Mouse (Mus musculus) erythroid progenitor cell, adult 5-6 weeks (primary cell): Measurements from ENCODE around the gene Rrp36. TPM values are rescaled to one million over a fixed set of nuclear protein-coding genes. Genes with fewer than 3 reads are reported as not detected.

Source experiments
- ATAC-seq: replicated peaks from 2 replicates; pipeline ENCODE4 v1.8.0; 2016; ENCODE audit warnings: moderate number of reproducible peaks, mild to moderate bottlenecking, moderate TSS enrichment, inconsistent platforms; ENCODE audit not compliant: poor library complexity, low FRiP score, severe bottlenecking
- total RNA-seq, 2 experiments: library from RNA; stranded (forward) in 1 of 2; stranded (reverse) in 1 of 2; fragments of 150-400 nt in 1 of 2; fragments of 186-747, 209-891 nt in 1 of 2; gene quantifications; 2 replicates each; pipeline versions ENCODE4 v1.2.3 to v1.2.4; 2015 to 2017; ENCODE audit warnings: low replicate concordance in 2 of 2

The Rrp36 gene
- total RNA-seq (2015; ENCODE audit: low replicate concordance) (2.5 TPM in 1 of 2 replicates, not detected in the other), total RNA-seq (2017; ENCODE audit: low replicate concordance) (8.6 and 23.7 TPM in 2 replicates)

DNA sequence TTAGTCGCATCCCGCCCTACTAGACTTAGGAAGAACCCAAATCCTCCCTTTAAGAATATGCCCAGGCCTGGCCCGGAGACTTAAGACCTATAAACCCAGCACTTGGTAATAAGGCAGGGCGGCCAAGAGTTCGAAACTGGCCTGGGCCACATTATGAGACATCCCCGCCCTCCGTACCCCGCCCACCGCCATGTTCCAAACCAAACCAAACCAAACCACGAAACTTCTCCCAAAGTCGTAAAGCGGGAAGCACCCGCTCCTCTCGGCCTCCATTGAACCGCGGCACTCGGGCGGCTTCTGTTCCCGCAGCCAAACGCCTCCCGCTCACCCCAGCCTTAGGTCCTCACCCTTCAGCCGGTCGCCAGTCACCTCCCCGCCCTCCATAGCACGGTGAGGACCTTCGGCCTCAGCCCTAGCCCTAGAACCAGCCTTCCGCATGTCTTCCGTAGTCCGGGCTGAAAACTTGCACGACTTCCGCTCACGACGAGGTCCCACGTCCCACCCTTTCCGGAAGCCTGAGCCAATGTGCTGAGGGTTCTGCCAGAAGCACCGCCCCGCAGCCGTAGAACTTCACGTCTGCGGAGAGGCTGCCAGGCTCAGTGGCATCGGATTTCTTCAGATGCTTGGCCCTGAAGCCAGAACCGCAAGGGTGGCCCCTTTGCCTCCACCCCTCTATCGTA is at the start of gene Rrp36:
Gene Rrp36 (minus strand): TSS at position 503 of the 680 bp plus-strand sequence.
- ATAC-seq: peak; percentile 98

DNA sequence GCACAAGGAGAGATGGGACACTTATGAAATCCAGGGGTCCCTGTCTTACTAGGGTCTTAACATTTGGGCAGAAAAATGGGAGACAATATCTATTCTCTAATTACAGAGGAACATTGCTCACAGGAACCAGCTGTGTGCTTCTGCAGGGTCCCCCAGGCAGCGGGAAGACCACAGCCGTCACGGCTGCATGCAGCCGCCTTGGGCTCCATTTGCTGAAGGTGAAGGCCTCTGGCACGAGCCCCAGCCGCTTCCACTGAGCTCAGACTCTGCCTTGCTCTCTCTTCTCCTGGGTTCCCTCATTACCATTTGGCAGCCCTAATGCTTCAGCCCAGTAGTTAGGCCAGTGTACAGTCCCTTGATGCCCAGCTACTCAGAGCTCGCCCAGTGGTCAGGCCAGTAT is 46.9 kb upstream of the Rrp36 start:
- no peak for ATAC-seq

DNA sequence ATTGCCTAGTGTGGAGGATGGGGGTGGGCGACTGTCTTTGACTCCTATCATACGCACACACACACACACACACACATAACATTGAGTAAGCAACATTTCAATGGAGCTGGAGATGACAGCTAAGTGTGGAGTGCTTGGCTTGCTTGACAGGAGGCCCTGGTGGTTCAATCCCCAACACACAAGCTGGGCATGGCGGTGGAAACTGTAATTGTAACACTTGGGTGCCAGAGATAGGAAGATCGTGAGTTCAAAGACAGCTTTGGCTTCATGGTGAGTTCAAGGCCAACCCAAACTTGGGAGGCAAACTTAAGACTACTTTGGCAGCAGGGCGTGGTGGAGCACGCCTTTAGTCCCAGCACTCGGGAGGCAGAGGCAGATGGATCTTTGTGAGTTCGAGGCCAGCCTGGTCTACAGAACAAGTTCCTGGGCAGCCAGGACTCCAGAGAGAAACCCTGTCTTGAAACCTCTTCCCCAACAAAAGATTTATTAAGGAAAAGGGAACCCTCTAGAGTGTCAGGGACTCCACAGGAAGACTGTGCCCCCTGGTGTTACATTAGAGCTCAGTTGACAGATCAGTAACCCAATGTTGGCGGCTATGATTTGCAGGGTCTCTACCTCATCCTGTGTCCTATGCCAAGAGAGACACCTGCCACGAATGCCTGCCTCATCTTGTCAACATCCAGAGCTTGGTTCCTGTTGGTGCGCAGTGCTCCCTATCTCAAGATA is 40.8 kb upstream of the Rrp36 start:
- ATAC-seq: no peak

DNA sequence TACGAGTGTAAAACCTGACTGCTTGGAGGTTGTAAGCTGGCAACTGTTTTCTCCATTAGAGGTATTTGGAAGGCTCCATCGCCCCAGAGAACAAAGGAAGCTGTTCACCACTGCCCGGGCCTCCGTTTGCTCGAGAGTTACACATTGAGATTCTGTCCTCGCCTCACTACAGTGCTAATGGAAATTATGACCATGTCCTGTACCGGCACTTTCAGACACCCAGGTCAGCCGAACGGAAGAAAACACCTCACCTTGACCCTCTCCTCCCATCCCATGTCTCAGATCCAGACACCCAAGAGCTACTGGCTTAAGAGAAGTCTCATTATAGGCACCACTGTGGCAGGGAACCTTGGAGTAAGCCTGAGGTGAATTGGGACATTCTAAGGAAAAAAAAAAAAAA is 39.7 kb upstream of the Rrp36 start:
- no peak for ATAC-seq

DNA sequence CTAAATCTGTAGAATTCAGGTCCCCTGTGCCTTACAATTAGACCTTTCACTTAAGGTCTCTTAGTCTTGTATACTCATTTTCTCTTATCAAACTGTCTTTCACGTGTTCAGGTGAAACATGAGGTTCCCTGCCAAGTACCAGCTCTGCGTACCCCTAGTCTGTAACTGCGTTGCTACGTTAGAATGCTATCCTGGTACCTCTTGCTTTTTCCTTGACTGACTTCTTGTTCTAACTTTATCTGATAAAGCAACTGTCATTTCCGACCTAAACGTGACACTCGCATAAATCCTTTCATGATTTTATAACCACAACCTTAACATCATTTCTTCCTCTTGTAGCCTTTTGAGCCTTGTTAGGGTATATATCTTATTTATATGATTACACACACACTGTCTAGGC is 38.3 kb upstream of the Rrp36 start:
- no peak for ATAC-seq

DNA sequence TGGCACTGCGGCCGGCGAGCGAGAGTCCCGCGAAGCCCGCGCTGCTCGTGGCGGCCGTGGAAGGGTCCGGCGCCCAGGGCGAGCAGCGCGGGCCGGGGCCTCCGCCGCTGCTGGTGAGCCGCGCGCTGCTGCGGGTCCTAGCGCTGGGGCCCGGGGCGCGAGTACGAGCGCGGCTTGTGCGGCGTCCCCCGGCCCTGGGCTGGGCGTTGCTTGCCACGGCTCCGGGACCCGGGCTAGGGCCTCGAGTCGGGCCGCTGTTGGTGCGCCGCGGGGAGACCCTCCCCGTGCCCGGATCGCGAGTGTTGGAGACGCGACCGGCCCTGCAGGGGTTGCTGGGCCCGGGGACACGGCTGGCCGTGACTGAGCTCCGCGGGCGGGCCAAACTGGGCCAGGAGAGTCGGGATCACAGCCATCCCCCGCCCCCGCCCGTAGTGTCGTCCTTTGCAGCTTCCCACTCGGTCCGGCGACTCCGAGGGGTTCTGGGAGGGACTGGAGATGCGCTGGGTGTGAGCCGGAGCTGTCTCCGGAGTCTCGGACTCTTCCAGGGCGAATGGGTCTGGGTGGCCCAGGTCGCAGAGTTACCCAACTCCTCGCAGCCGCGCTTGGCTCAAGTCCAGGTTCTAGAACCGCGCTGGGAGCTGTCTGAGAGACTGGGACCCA is 37.6 kb upstream of the Rrp36 start:
- ATAC-seq: 0 out of 2 replicates have a peak, but pooled peaks have one; percentile 41

DNA sequence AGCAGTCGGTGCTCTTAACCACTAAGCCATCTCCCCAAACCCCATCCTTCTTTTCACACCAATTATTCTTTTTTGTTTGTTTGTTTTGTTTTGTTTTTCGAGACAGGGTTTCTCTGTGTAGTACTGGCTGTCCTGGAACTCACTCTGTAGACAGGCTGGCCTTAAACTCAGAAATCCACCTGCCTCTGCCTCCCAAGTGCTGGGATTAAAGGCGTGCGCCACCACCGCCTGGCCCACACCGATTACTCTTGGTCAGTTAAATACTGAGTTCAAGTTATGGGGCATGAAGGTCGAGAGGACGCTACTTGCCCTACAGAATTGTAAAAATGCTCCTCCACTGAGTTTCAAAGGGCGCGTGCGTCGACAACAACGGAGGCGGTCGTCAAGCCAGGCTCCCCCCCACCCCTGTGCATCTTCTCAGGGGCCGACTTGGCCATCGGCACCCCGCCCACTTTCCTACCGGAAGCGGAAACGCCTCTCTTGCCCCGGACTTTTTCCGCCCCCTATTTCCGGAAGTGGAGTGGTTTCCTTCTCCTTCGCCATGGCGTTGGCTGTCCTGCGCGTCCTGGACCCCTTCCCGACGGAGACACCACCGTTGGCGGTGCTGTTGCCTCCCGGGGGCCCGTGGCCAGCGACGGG is 36.9 kb upstream of the Rrp36 start, which contains the start of gene Pex6:
Gene Pex6 (plus strand): TSS at position 505 of the 639 bp plus-strand sequence.
- peak; percentile 97 for ATAC-seq

DNA sequence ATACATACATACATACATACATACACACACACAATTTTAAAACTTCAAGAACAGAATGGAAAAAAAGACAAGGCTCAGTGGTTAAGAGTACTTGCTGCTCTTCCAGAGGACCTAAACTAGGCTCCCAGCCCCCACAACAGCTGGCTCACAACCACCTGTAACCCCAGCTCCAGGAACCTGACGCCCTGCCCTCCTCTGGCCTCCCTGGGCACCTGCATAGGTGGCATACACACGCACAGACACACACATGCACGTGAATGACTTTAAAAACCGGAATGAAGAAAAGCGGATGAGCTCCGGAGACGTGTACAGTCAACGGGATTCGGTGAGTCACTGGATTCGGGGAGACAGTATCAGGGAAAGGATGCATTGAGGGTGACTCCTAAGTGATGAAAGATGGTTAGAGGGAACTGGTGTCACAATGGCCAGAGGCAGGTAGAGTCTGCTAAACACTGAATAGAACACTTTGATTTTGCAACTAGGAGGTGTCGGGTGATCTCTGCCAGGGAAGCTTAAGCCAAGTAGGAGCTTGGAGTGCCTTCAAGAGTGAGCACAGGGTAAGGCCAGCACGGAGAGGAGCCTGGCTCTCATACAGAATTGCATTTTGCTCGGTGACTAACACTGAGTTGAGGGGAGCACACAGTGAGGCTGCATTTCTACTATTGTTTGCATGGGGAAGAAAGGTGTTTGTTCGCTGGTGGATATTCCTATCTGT is 32.4 kb upstream of the Rrp36 start:
- no peak for ATAC-seq

DNA sequence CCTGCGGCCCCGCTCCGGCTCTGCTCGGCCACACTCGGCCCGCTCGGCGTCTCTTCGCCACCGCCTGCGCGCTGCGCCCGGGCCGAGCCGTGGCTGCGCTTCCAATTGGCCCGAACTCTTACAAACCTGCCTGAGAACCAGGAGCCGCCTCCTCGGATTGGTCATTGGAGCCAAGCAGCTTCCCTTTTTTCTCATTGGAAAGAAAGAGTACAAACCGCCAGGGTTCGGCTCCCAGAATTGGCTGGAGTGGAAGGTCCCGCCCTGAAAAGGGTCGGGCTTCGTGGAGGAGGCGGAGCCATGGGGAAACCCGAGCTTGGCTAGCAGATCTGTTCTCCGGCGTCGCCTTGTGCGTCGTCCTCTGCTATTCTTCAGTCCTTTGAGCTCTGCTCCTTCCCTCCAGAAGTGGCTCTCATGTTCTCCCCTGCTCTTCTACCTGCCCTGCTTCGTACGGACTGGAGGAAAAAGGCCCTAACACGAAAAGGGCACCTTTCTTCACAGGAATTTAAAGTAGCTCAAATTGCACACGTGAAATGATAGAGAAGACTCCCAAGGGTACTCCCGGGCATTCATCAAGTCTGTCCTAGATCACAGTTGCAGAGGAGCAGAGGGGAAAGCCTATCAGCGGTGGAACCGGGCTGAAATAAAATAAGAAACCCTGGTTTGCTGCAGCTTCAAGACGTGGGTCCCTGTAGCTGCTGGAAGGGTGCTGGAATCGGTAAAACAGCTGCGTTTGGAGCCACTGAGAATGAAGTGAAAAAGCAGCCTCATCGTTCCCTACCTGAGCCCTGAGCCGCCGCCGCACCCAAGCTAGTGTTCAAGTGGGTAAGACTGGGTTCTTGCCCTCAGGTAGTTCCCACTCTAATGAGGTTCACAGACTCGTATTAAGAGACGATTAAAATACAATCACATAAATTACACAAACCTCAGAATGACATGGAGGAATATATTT is 31.0 kb upstream of the Rrp36 start, which contains the start of gene Ppp2r5d:
Gene Ppp2r5d (minus strand): TSS at position 225 of the 949 bp plus-strand sequence.
- peak; percentile 97 for ATAC-seq

DNA sequence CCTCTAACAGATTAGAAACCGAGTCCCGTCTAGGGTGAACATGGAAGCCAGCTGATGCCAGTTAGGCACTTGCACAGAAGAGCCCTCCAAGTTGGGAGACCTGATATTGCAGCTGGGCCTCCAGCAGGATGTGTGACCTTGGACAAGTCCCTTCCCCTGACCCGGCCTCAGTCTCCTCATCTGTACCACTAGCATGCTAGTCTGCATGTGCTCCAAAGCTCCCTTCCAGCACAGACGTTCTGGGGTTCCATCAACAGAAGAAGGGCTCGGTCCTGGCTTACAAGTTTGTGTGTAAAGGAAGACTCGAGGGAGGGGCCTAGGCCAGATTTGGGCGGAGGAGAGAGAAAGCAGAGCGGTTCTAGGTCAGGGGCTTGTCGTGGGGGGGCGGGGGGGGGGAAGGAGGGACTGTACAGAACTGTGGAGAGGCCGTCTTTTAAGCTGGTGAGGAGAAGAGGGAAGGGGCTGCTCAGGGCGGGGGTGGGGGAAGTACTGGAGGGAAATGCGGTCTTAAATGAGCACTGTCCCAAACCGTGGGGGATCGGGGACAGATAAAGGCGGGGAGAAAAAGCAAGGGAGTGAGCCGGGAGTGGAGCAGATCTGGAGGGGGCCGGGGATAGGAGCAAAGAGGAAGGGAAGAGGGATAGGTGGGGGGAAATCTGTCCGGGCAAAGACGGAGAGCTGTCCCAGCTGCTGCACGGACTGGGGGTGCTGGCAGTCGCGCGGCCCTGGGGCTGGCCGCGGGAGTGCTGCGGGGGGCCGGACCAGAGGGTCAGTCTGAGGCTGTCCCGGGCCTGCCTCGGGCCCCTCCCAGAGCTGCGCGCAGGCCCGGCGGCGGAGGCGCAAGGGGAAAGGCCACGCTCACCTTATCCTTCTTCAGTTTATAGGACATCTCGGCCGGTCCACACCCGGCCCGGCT is 30.1 kb upstream of the Rrp36 start:
- no peak; the same call in 1 of the 2 replicates for ATAC-seq

DNA sequence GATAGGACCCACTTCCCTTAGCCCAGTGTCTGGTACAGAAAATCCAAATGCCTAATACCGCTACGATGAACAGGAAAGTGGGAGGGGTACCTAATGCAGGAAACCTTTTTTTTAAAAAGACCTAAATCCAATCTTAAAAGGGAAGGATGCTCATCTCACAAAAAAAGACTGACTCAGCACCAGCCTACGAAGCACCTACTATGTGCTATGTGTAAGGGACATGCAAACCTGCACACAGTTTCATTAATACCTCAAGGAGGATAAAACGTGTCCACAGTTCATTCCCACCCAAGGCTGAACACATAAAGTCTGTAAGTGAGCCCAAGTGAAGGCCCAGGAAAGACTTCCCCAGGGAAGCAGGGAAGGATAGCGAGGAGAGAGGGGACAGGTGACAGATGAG is 28.4 kb upstream of the Rrp36 start:
- no peak for ATAC-seq

DNA sequence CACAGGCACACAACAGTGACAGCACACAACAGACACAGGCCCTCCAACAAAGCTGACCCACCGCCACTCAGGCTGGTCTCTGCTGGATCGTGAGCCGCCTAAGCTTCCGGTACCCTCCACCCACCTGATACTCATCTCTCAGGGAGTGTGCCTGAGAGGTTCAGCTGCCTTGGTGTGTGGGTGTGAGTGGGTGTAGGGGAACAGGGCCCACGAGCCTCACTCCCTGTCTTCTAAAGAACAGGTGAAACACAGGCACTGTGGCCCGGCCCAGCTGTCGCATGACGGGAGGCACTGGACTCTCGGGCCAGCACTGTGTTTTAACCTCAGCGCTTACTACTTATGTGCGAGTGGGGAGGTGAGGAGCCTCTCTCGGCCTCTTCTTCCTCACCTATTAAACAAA is 27.9 kb upstream of the Rrp36 start:
- ATAC-seq: no peak

DNA sequence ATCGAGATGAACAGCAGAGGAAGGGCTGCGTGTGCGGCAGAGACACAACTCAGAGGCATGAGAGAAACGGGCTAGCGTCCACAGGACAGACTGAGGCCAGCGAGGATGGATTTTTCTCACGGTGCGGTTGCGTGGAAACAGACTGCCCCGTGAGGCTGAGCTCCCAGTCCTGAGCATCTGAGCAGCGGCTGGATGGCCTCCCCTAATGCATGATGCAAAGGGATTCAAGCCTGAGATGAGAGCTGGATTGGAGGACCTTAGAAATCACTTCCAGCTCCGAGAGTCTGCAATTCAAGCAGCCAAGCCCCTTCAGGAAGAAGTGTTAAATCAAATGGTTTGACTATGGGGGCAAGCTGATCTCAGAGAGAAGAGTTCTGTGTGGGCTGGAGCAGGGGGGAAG is 27.3 kb upstream of the Rrp36 start:
- no peak for ATAC-seq

DNA sequence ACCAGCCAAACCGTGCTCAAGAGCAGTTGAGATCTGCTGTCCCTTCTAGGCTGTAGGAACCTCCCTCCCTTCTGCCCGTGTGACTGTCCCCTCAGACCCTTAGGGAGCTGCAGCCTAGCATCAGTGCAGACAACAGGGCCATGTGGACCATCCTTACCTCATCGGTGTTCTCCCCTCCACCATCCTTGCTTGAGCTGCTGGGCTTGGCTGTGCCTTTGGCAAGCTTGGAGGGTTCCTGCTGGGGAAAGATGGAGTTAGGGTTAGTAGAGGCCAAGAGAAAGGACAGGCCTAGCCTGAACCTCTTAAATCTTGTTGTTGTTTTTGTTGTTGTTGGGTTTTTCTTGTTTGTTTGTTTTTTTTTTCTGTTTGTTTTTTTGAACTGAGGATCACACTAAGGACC is 25.8 kb upstream of the Rrp36 start:
- ATAC-seq: no peak

DNA sequence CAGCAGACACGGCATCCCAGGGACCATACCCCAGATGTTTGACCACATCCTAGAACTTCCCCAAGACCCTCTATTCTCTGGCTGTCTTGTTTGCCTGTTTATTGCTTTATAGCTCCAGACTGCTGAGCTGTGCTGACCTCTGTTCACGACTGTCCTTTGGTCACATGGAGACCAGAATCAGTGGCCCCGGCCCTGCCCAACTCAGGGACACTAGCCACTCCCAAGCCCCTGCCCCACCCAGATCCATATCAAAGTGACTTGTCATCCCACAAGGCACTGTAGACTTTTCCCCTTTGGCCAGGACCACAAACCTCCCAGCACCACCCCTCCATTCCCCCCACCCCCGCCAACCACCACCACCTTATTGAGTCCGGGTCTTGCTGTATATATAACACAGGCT is 25.1 kb upstream of the Rrp36 start:
- ATAC-seq: no peak

DNA sequence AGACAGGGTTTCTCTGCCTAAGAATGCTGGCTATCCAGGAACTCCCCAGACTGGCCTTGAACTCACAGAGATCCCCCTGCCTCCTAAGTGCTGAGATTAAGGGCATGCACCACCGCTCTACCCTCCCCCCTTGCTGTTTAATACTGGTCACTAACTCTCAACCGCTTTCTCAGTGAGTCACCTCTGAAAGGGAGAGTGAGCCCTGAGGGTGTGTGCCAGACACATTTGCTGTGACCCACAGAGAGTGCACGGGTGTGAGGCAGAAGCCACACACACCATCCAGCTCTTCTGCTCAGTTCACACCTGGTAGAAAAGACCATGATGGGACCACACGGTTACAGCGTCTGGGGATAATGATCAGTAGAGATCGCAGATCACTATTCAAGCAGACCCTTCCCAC is 24.4 kb upstream of the Rrp36 start:
- no peak for ATAC-seq

DNA sequence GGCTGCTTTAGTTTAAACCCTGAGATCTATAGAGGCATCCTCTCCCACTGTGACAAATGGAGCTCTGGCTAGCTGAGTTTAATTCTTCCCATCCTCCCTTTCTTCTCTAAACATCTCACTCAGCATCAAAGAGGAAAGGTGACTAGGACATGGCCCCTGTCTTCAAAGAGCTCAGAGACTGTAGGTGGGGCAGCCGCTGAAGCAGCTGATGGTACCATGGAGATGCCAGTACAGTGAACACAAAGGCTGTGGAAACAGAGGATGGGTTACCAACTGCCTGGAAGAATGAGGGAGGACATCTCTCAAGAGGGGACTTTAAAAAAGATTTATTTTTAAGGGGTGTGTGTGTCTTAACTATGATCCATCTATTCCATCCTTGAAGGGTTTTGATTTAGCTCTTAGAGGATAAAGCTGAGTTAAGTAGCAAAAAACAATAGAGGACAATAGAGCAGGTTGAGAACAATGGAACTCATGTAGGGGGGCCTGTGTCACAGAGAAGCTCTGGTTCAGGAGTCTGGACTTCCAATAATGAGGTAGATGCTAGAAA is 20.4 kb upstream of the Rrp36 start:
- ATAC-seq: no peak
